Mouse (Mus musculus): ENCODE measurements at regions not wholly inside any gene's neighbourhood (a gene's known extent, or its start where the extent isn't known, plus 50 kb on each side); places are given as distances from the start of the nearest gene placed in this dataset.

DNA sequence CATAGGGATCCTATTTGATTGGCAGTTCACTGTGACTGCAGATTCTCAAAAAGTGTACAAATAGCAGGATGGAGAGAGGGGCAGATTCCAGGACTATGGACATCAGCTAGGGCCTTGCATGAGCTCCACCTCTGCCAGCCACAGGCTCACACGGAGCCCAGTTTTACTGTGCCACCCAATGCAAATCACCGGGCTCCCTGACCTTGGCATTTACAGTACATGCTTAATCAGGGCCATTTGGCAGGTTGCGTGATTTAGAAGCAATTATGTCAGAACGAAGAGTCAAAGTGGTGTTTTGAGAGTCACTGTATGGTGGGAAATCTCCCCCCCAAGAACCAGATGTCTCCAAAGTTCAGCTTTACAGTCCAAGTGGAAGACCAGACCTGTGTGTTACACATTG is 456.1 kb downstream of the Bnc2 start:
- TF ChIP-seq CTCF (IDR thresholded peaks at IDR 0.05 in 2 of 3, conservative IDR thresholded peaks at IDR 0.05 in 1 of 3; ENCODE audit: control insufficient read depth in 1 of 3, insufficient read depth in 1 of 3, low read depth in 2 of 3, low read length in 3 of 3, poor library complexity in 1 of 3, severe bottlenecking in 1 of 3) (no peak), GATA1 (IDR thresholded peaks at IDR 0.05; ENCODE audit: low read depth, low read length) (no peak), EP300 (IDR thresholded peaks at IDR 0.05; ENCODE audit: low read depth in 1 of 2, low read length in 2 of 2) (no peak), ETS1 (IDR thresholded peaks at IDR 0.05; ENCODE audit: low read depth, low read length) (no peak), POLR2AphosphoS2 (IDR thresholded peaks at IDR 0.05; ENCODE audit: low read length) (no peak), TBP (IDR thresholded peaks at IDR 0.05; ENCODE audit: low read depth, low read length) (no peak), POLR2A (IDR thresholded peaks at IDR 0.05; ENCODE audit: control insufficient read depth in 1 of 2, insufficient read depth in 1 of 2, low read depth in 1 of 2, low read length in 2 of 2, poor library complexity in 1 of 2) (no peak), HCFC1 (IDR thresholded peaks at IDR 0.05; ENCODE audit: low read depth, low read length) (no peak), RAD21 (IDR thresholded peaks at IDR 0.05; ENCODE audit: low read depth, low read length) (no peak), CHD2 (IDR thresholded peaks at IDR 0.05; ENCODE audit: low read length) (no peak)

Data from MEL (cell line).